Mouse (Mus musculus) cerebellum, postnatal 4 days (tissue): ENCODE results near the gene Gpr162.
"Not testable (repeated sequence)": the region's sequence is repeated elsewhere in the genome, so short reads cannot be mapped to it uniquely, and the experiment has no call there.

Experiments
- DNase-seq, 2 experiments: peaks; one replicate each; pipeline ENCODE4 v3.0.0; 2022; ENCODE audit warnings: low spot score in 2 of 2, mixed read lengths in 1 of 2

Gpr162 gene

DNA sequence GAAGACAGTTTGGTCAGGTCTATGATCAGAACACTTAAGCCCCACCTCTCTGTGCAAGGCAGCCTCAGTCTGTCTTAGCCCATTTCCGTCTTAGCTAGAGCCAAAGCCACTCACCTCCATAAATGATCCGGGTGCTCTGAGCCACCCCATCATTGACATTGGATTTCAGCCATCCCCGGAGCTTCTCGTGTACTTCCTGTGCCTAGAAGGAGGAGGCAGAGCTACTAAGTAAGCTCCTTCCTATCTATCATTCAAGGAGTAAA, 52.4 kb downstream of the Gpr162 start:
- DNase-seq = no peak

DNA sequence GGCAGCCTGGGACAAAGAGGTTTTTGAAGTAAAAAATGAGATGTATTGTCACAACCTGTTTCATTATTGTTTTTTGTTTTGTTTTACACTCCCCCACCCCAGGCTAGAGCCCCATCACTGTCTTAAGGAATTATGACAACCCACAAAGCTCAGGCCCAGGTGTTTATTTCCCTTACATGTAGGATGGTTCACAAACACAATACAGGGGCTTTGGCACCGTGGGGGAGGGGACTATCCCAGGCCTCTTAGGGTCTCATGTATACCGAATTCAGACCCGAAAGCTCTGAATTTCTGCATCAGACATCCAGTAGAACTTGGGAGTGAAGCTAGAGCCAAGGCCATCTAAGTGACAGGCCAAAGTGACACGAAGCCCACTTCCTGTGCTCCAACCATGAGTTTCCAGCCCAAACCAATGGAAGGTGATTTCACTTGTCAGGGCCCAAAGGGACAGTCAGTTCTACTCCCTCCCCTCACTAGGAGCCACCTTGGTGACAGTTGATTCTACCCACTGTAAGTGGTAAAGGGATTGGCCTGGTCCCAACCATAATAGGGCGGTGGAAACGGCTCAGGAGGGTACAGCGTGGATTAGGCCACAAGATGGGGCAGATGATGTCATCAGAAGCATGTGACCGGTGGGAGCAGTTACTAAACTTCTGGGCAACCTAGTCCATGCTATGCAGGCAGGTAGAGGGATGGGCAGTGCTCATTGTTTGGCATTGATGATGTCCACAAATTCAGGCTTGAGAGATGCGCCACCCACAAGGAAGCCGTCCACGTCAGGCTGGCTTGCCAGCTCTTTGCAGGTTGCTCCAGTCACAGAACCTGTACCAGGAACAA, 53.0 kb downstream of the Gpr162 start:
- not testable (repeated sequence) for DNase-seq

DNA sequence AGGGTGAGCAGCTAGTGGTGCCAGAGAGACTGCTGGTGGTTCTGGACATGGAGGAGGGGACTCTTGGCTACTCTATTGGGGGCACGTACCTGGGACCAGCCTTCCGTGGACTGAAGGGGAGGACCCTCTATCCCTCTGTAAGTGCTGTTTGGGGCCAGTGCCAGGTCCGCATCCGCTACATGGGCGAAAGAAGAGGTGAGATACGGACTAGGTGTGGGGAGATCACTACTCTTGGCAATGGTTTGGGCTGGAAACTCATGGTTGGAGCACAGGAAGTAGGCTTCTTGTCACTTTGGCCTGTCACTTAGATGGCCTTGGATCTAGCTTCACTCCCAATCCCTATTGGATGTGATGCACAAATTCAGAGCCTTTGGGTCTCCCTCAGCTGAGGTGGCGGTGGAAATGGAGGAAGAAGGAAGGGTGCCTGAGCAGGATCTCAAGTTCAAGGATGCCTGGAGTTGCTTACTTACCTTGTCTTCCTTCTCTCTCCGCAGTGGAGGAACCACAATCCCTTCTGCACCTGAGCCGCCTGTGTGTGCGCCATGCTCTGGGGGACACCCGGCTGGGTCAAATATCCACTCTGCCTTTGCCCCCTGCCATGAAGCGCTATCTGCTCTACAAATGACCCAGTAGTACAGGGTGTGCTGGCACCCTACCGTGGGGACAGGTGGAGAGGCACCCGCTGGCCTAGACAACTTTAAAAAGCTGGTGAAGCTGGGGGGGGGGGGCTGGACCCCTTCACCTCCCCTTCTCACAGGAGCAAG, 53.8 kb downstream of the Gpr162 start:
- DNase-seq = no peak

- DNase-seq = peak; percentile 64 to 84
Observed at GRCm38 (mm10) chr6:124809052-124809774, 54.6 kb downstream of the Gpr162 start.
